Mouse (Mus musculus): ENCODE measurements around the gene Eif2b2. TPM values are rescaled to one million over a fixed set of nuclear protein-coding genes. Genes with fewer than 3 reads are reported as not detected.

Gene Eif2b2
- polyA plus RNA-seq, 1 experiment from 2014 or later = 36.4 TPM

- peaks cover 9% of the 10 kb centered on the region for H3K4me1 ChIP-seq (replicated peaks)
- H3K27me3 ChIP-seq = peaks cover 61% of the 10 kb centered on the region
- no peak overlapping the region for H3K4me2 ChIP-seq
Measured at GRCm38 (mm10) chr12:85181475-85182344, 37.6 kb upstream of the Eif2b2 start.

GRCm38 (mm10) chr12:85182345-85182643, 37.0 kb upstream of the Eif2b2 start:
- H3K4me3 ChIP-seq (replicated peaks) = no peak overlapping the region
- no peak for ATAC-seq (ENCODE audit: insufficient read depth)
- H3K27me3 ChIP-seq = peaks cover 55% of the 10 kb centered on the region
- no peak overlapping the region for H3K27ac ChIP-seq (replicated peaks)
- H3K4me2 ChIP-seq = no peak overlapping the region
- no peaks in the 10 kb centered on the region for H3K9me3 ChIP-seq (replicated peaks)
- H3K36me3 ChIP-seq (replicated peaks) = no peaks in the 10 kb centered on the region
- H3K4me1 ChIP-seq (replicated peaks) = peaks cover 3% of the 10 kb centered on the region
- no peak overlapping the region for H3K9ac ChIP-seq
- WGBS (ENCODE audit: insufficient replicate concordance) = 35% methylated on average over 8 of the region's 8 CpGs

More at GRCm38 (mm10) chr12:85181475-85182344, 37.6 kb upstream of the Eif2b2 start:
- Histone ChIP-seq H3K4me3 (replicated peaks) (no peak overlapping the region), H3K27ac (replicated peaks) (no peak overlapping the region), H3K36me3 (replicated peaks) (no peaks in the 10 kb centered on the region), H3K9ac (no peak overlapping the region), H3K9me3 (replicated peaks) (no peaks in the 10 kb centered on the region)
- 36% methylated on average over 17 of the region's 17 CpGs for whole genome bisulfite sequencing (ENCODE audit: insufficient replicate concordance)
- ATAC-seq (ENCODE audit: insufficient read depth) = no peak

- 39% methylated on average over 5 of the region's 5 CpGs for WGBS (ENCODE audit: insufficient replicate concordance)
- no peak overlapping the region for H3K4me2 ChIP-seq
- H3K27ac ChIP-seq (replicated peaks) = no peak overlapping the region
- H3K4me3 ChIP-seq (replicated peaks) = no peak overlapping the region
- no peaks in the 10 kb centered on the region for H3K9me3 ChIP-seq (replicated peaks)
- no peak for ATAC-seq (ENCODE audit: insufficient read depth)
- H3K9ac ChIP-seq = no peak overlapping the region
- H3K36me3 ChIP-seq (replicated peaks) = no peaks in the 10 kb centered on the region
- no peaks in the 10 kb centered on the region for H3K4me1 ChIP-seq (replicated peaks)
- peaks cover 49% of the 10 kb centered on the region for H3K27me3 ChIP-seq
Measured at GRCm38 (mm10) chr12:85182898-85183297, 36.4 kb upstream of the Eif2b2 start.

GRCm38 (mm10) chr12:85184118-85184517, 35.2 kb upstream of the Eif2b2 start:
- no peak for ATAC-seq (ENCODE audit: insufficient read depth)
- WGBS (ENCODE audit: insufficient replicate concordance) = 50% methylated on average over 5 of the region's 5 CpGs
- no peaks in the 10 kb centered on the region for H3K4me1 ChIP-seq (replicated peaks)
- no peak overlapping the region for H3K4me2 ChIP-seq
- H3K27ac ChIP-seq (replicated peaks) = no peak overlapping the region
- H3K27me3 ChIP-seq = peaks cover 37% of the 10 kb centered on the region
- no peak overlapping the region for H3K4me3 ChIP-seq (replicated peaks)
- no peak overlapping the region for H3K9ac ChIP-seq
- H3K9me3 ChIP-seq (replicated peaks) = no peaks in the 10 kb centered on the region
- H3K36me3 ChIP-seq (replicated peaks) = no peaks in the 10 kb centered on the region

GRCm38 (mm10) chr12:85185810-85186209, 33.5 kb upstream of the Eif2b2 start:
- H3K4me2 ChIP-seq = no peak overlapping the region
- no peak overlapping the region for H3K27ac ChIP-seq (replicated peaks)
- no peaks in the 10 kb centered on the region for H3K4me1 ChIP-seq (replicated peaks)
- H3K36me3 ChIP-seq (replicated peaks) = no peaks in the 10 kb centered on the region
- H3K9me3 ChIP-seq (replicated peaks) = no peaks in the 10 kb centered on the region
- H3K9ac ChIP-seq = no peak overlapping the region
- H3K27me3 ChIP-seq = peaks cover 22% of the 10 kb centered on the region
- WGBS (ENCODE audit: insufficient replicate concordance) = 57% methylated on average over 8 of the region's 8 CpGs
- no peak for ATAC-seq (ENCODE audit: insufficient read depth)
- H3K4me3 ChIP-seq (replicated peaks) = no peak overlapping the region

- peaks cover 16% of the 10 kb centered on the region for H3K27me3 ChIP-seq
- no peaks in the 10 kb centered on the region for H3K9me3 ChIP-seq (replicated peaks)
- no peak overlapping the region for H3K4me3 ChIP-seq (replicated peaks)
- H3K36me3 ChIP-seq (replicated peaks) = no peaks in the 10 kb centered on the region
- H3K27ac ChIP-seq (replicated peaks) = no peak overlapping the region
- WGBS (ENCODE audit: insufficient replicate concordance) = 50% methylated on average over 7 of the region's 7 CpGs
- ATAC-seq (ENCODE audit: insufficient read depth) = no peak
- H3K4me1 ChIP-seq (replicated peaks) = no peaks in the 10 kb centered on the region
- no peak overlapping the region for H3K4me2 ChIP-seq
- no peak overlapping the region for H3K9ac ChIP-seq
Measured at GRCm38 (mm10) chr12:85186361-85186760, 32.9 kb upstream of the Eif2b2 start.

- H3K27ac ChIP-seq (replicated peaks) = no peak overlapping the region
- H3K36me3 ChIP-seq (replicated peaks) = no peaks in the 10 kb centered on the region
- H3K9me3 ChIP-seq (replicated peaks) = no peaks in the 10 kb centered on the region
- no peak overlapping the region for H3K9ac ChIP-seq
- no peak overlapping the region for H3K4me3 ChIP-seq (replicated peaks)
- no peaks in the 10 kb centered on the region; the same call in 1 of the 2 replicates for H3K27me3 ChIP-seq
- 62% methylated on average over 7 of the region's 7 CpGs for WGBS (ENCODE audit: insufficient replicate concordance)
- H3K4me2 ChIP-seq = no peak overlapping the region
- H3K4me1 ChIP-seq (replicated peaks) = 0 out of 2 replicates have a peak, but pooled peaks cover 8% of the 10 kb centered on the region
- no peak for ATAC-seq (ENCODE audit: insufficient read depth)
Measured at GRCm38 (mm10) chr12:85190290-85190689, 29.0 kb upstream of the Eif2b2 start.

- 19% methylated on average over 19 of the region's 19 CpGs for WGBS (ENCODE audit: insufficient replicate concordance)
- no peak overlapping the region for H3K4me2 ChIP-seq
- no peaks in the 10 kb centered on the region for H3K36me3 ChIP-seq (replicated peaks)
- ATAC-seq (ENCODE audit: insufficient read depth) = no peak
- no peaks in the 10 kb centered on the region for H3K27me3 ChIP-seq
- H3K4me3 ChIP-seq (replicated peaks) = no peak overlapping the region
- H3K4me1 ChIP-seq (replicated peaks) = 0 out of 2 replicates have a peak, but pooled peaks cover 8% of the 10 kb centered on the region
- H3K9me3 ChIP-seq (replicated peaks) = no peaks in the 10 kb centered on the region
- H3K27ac ChIP-seq (replicated peaks) = no peak overlapping the region
- no peak overlapping the region for H3K9ac ChIP-seq
Measured at GRCm38 (mm10) chr12:85192461-85193108, 26.7 kb upstream of the Eif2b2 start.

- no peak overlapping the region for H3K9ac ChIP-seq
- no peaks in the 10 kb centered on the region for H3K36me3 ChIP-seq (replicated peaks)
- no peaks in the 10 kb centered on the region for H3K27me3 ChIP-seq
- H3K27ac ChIP-seq (replicated peaks) = no peak overlapping the region
- ATAC-seq (ENCODE audit: insufficient read depth) = no peak
- no peaks in the 10 kb centered on the region for H3K9me3 ChIP-seq (replicated peaks)
- no peak overlapping the region for H3K4me2 ChIP-seq
- H3K4me1 ChIP-seq (replicated peaks) = 0 out of 2 replicates have a peak, but pooled peaks cover 8% of the 10 kb centered on the region
- 63% methylated on average over 10 of the region's 10 CpGs for WGBS (ENCODE audit: insufficient replicate concordance)
- no peak overlapping the region for H3K4me3 ChIP-seq (replicated peaks)
Measured at GRCm38 (mm10) chr12:85193146-85193545, 26.1 kb upstream of the Eif2b2 start.

GRCm38 (mm10) chr12:85193923-85194622, 25.2 kb upstream of the Eif2b2 start:
- Histone ChIP-seq H3K27ac (replicated peaks) (no peak overlapping the region), H3K9ac (no peak overlapping the region), H3K9me3 (replicated peaks) (no peaks in the 10 kb centered on the region), H3K4me2 (no peak overlapping the region), H3K4me3 (replicated peaks) (no peak overlapping the region), H3K36me3 (replicated peaks) (no peaks in the 10 kb centered on the region), H3K4me1 (replicated peaks) (0 out of 2 replicates have a peak, but pooled peaks cover 8% of the 10 kb centered on the region), H3K27me3 (no peaks in the 10 kb centered on the region)
- ATAC-seq (ENCODE audit: insufficient read depth) = no peak
- WGBS (ENCODE audit: insufficient replicate concordance) = 78% methylated on average over 11 of the region's 11 CpGs

- H3K9ac ChIP-seq = no peak overlapping the region
- no peak for ATAC-seq (ENCODE audit: insufficient read depth)
- WGBS (ENCODE audit: insufficient replicate concordance) = 62% methylated on average over 4 of the region's 4 CpGs
- no peaks in the 10 kb centered on the region for H3K9me3 ChIP-seq (replicated peaks)
- no peaks in the 10 kb centered on the region for H3K27me3 ChIP-seq
- H3K4me2 ChIP-seq = no peak overlapping the region
- no peaks in the 10 kb centered on the region for H3K36me3 ChIP-seq (replicated peaks)
- 0 out of 2 replicates have a peak, but pooled peaks cover 8% of the 10 kb centered on the region for H3K4me1 ChIP-seq (replicated peaks)
- H3K4me3 ChIP-seq (replicated peaks) = no peak overlapping the region
- no peak overlapping the region for H3K27ac ChIP-seq (replicated peaks)
Measured at GRCm38 (mm10) chr12:85194623-85195018, 24.7 kb upstream of the Eif2b2 start.
